Mouse (Mus musculus) midbrain, embryonic 14.5 days (tissue): Measurements from ENCODE around the gene Stim2. TPM values are rescaled to one million over a fixed set of nuclear protein-coding genes. Genes with fewer than 3 reads are reported as not detected.

Source experiments
- ATAC-seq: fragments of 200-750 bp; cut with Nextera tagmentation; 2 replicates; pipeline ENCODE4 v1.8.0; 2017; ENCODE audit warnings: moderate number of reproducible peaks, moderate library complexity; ENCODE audit not compliant: low FRiP score, low TSS enrichment
- DNase-seq: peaks from one replicate; pipeline ENCODE4 v3.0.0-alpha.2; 2015
- H3K27ac ChIP-seq: fragments of 300-500 bp; sonication (generic); replicated peaks from 2 replicates; pipeline ENCODE4 v1.5.1; 2014; ENCODE audit warnings: mild to moderate bottlenecking, low read depth, low read length, moderate library complexity
- H3K27me3 ChIP-seq: fragments of 300-500 bp; sonication (generic); 2 replicates; pipeline ENCODE4 v1.6.1; 2014; ENCODE audit warnings: low read length, control low read depth, mixed read lengths; ENCODE audit not compliant: control insufficient read depth, insufficient read depth
- H3K36me3 ChIP-seq: fragments of 300-500 bp; sonication (generic); 2 replicates; pipeline ENCODE4 v1.6.1; 2014; ENCODE audit warnings: low read length, control low read depth; ENCODE audit not compliant: control insufficient read depth, insufficient read depth
- H3K4me1 ChIP-seq: fragments of 300-500 bp; sonication (generic); 2 replicates; pipeline ENCODE4 v1.6.1; 2014; ENCODE audit warnings: mild to moderate bottlenecking, antibody characterized with exemption, low read length, control low read depth; ENCODE audit not compliant: control insufficient read depth, insufficient read depth
- H3K4me2 ChIP-seq: fragments of 300-500 bp; sonication (generic); 2 replicates; pipeline ENCODE4 v1.6.1; 2014; ENCODE audit warnings: mild to moderate bottlenecking, low read length, moderate library complexity
- H3K4me3 ChIP-seq: fragments of 300-500 bp; sonication (generic); replicated peaks from 2 replicates; pipeline ENCODE4 v1.5.1; 2014; ENCODE audit warnings: low read depth, low read length
- H3K9ac ChIP-seq: fragments of 300-500 bp; sonication (generic); replicated peaks from 2 replicates; pipeline ENCODE4 v1.6.1; 2014; ENCODE audit warnings: mild to moderate bottlenecking, low read length, moderate library complexity
- H3K9me3 ChIP-seq: fragments of 300-500 bp; sonication (generic); 2 replicates; pipeline ENCODE4 v1.6.1; 2016; ENCODE audit warnings: low read length, control low read depth, mixed read lengths; ENCODE audit not compliant: control insufficient read depth
- WGBS: fragments of 180-500 bp; shearing (Covaris S2); extraction: QIAGEN DNeasy Blood & Tissue Kit; methylation state at CpG from one replicate; pipeline ENCODE4 v1.1.7; 2014; 5-methylcytosine and 5-hydroxymethylcytosine counted together
- polyA plus RNA-seq: library from polyadenylated mRNA; unstranded; fragments of >200 nt; fragmentation: Nextera tagmentation; extraction: Ambion mirVana; gene quantifications from 2 replicates; pipeline ENCODE4 v1.2.1, GENCODE M21; 2014

Stim2 gene
- polyA plus RNA-seq, 1 experiment from 2014 or later = 35.1 TPM

DNA sequence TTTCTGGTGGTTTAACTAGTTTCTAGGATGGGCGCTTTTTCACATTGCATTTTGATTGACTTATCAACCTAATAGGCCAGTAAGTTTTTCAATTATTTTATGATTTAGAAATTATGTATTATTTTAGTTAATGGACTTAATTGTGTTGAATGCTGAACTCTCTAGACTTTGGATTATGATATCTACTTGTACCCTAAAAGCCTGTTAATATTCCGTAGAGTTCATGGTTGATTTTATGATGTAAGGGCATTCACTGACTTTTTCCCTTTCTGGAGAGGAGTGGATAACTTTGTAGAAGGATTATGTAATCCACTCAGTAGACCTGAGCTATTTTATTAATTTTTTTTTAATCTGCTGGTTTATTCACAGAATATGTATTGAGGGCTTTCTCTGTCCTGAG is 20.6 kb downstream of the Stim2 start:
- no peak overlapping the region for H3K9ac ChIP-seq
- no peaks in the 10 kb centered on the region for H3K4me1 ChIP-seq
- no peak overlapping the region for H3K27ac ChIP-seq
- no peak overlapping the region for H3K4me2 ChIP-seq
- no peaks in the 10 kb centered on the region for H3K9me3 ChIP-seq
- ATAC-seq (no peak), DNase-seq (no peak)
- no peaks in the 10 kb centered on the region for H3K27me3 ChIP-seq
- 92% methylated on average over 2 of the region's 2 CpGs for WGBS
- H3K36me3 ChIP-seq = no peaks in the 10 kb centered on the region
- no peak overlapping the region for H3K4me3 ChIP-seq

DNA sequence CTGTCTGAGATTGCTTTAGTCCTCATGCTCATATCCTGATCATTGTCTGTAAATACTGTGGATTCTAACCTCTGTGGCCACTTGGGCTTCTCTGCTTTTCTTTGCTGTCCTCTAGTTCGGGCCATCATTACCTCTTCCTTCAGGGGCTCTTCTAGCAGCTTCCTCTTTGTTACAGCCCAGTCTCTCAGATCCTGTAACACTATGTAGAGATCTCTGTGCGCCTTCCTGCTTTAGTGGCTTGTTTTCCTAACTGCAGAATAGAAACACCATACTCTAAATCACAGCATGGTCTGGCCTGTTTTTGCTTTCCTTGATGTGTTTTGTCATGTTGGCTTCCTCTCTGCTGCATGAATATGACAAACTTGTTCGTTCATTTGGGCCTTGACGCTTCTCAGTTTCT is 21.2 kb downstream of the Stim2 start:
- Histone ChIP-seq H3K4me3 (no peak overlapping the region), H3K9me3 (no peaks in the 10 kb centered on the region), H3K4me2 (no peak overlapping the region), H3K9ac (no peak overlapping the region), H3K27me3 (no peaks in the 10 kb centered on the region), H3K36me3 (no peaks in the 10 kb centered on the region), H3K4me1 (no peaks in the 10 kb centered on the region), H3K27ac (no peak overlapping the region)
- ATAC-seq (no peak), DNase-seq (no peak)
- WGBS = 87% methylated on average over 4 of the region's 4 CpGs

DNA sequence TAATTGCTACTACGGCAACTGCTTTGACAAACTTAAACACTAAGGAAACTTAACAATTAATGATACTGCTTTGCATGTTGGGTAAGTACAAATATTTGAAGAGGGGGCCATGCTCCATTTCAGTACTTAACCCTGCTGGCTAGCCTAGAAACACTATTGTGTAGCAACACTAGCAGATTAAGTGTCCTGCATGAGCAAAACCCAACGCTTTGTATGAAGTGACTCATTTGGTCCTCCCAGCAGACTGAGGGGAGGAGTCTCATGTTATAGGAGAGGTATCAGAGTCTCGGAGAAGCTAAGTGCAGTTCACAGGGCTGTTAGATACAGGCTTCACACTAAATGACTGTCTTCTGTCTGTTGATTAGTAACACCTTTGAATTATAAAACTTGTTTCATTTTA is 26.3 kb downstream of the Stim2 start:
- no peak for ATAC-seq
- Histone ChIP-seq H3K4me3 (no peak overlapping the region), H3K9ac (no peak overlapping the region), H3K27ac (no peak overlapping the region), H3K9me3 (no peaks in the 10 kb centered on the region), H3K27me3 (no peaks in the 10 kb centered on the region), H3K4me2 (no peak overlapping the region), H3K4me1 (no peaks in the 10 kb centered on the region), H3K36me3 (no peaks in the 10 kb centered on the region)
- DNase-seq = no peak
- 64% methylated on average over 3 of the region's 3 CpGs for WGBS

DNA sequence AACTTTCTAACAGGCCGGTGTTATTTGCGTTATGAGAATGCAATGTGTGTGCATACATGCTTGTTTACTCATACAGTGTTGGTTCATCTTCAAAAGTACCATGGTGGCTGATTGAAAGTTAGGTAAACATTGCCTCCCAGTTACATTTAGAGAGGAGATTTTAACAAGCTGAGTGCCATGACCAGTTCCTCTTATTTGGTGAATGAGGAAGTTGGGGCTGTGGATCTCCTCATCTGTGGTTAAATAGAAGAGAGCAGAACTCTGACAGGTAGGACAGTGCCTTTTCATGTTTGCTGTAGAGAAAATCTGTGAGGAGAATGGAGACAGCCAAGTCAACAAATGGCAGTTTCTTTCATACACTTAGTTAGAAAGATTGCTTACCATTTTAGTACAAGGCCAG is 27.3 kb downstream of the Stim2 start:
- ATAC-seq = no peak
- no peak overlapping the region for H3K9ac ChIP-seq
- no peak overlapping the region for H3K4me3 ChIP-seq
- H3K36me3 ChIP-seq = no peaks in the 10 kb centered on the region
- no peak overlapping the region for H3K4me2 ChIP-seq
- WGBS = 91% methylated on average over 2 of the region's 2 CpGs
- H3K9me3 ChIP-seq = no peaks in the 10 kb centered on the region
- no peaks in the 10 kb centered on the region for H3K4me1 ChIP-seq
- no peaks in the 10 kb centered on the region for H3K27me3 ChIP-seq
- no peak overlapping the region for H3K27ac ChIP-seq
- DNase-seq = no peak

DNA sequence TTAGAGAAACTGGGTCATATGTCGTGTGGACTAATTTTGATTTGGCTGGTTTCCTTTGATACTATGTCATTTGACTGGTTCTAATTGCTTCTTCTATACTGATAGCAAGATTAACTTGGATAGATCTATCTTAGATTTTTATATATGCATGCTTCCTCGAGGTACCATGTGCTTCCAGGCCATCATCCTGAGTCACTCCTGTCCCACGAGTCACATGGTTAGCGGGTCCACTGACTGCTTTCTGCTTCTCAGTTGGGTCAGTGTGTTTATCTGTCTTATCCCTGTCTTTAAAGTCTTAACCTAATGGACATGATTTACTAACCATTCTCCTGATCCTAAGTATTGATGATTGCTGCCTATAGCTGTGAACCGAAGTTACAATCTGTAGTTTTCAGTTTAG is 34.9 kb downstream of the Stim2 start:
- H3K4me1 ChIP-seq = no peaks in the 10 kb centered on the region
- H3K36me3 ChIP-seq = no peaks in the 10 kb centered on the region
- DNase-seq (no peak), ATAC-seq (no peak)
- WGBS = 88% methylated on average over 5 of the region's 5 CpGs
- no peaks in the 10 kb centered on the region for H3K27me3 ChIP-seq
- no peak overlapping the region for H3K4me3 ChIP-seq
- H3K27ac ChIP-seq = no peak overlapping the region
- H3K9ac ChIP-seq = no peak overlapping the region
- no peaks in the 10 kb centered on the region for H3K9me3 ChIP-seq
- no peak overlapping the region for H3K4me2 ChIP-seq

DNA sequence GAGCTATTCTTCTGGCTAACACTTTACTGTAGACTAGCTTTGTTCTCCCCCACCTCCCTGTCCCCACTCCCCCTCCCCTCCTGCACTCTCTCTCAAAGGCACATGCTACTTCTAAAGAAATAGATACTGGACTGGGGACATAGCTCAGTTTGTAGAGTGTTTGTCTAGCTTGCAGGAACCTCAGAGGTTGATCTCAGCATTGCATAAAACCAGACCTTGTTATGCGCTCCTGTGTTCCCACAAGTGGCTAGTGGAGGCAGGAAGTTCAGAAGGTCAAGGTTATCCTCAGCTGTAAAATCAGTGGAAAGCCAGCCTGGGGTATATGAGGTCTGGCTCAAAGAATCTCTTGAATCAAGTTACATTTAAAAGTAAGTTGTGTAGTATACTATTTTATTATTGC is 36.4 kb downstream of the Stim2 start:
- no peaks in the 10 kb centered on the region for H3K36me3 ChIP-seq
- 90% methylated on average over 1 of the region's 1 CpGs for WGBS
- H3K4me3 ChIP-seq = no peak overlapping the region
- H3K9me3 ChIP-seq = no peaks in the 10 kb centered on the region
- H3K4me2 ChIP-seq = no peak overlapping the region
- no peak overlapping the region for H3K27ac ChIP-seq
- ATAC-seq (no peak), DNase-seq (no peak)
- H3K4me1 ChIP-seq = no peaks in the 10 kb centered on the region
- H3K27me3 ChIP-seq = no peaks in the 10 kb centered on the region
- H3K9ac ChIP-seq = no peak overlapping the region

DNA sequence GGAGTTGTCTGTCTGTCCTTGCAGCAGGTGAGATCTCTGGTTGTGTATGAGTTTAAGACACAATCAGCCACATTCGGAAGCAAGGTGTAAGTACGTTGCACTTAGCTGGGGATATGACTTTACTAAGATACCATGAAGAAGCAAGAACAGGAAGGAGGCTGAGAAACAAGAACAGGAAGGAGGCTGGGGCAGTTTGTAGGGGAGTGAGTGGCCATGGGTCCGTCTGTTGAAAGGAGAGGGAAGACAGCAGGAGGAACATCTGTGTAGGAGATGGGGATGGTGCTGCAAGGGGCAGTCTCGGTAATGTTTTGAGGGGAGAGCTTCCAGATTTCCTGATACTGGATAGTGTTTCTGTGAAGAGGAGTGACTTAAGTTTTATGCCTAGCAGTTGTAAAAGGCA is 40.3 kb downstream of the Stim2 start:
- Histone ChIP-seq H3K27ac (no peak overlapping the region), H3K36me3 (no peaks in the 10 kb centered on the region), H3K9ac (no peak overlapping the region), H3K4me2 (no peak overlapping the region), H3K27me3 (no peaks in the 10 kb centered on the region), H3K4me1 (no peaks in the 10 kb centered on the region), H3K4me3 (no peak overlapping the region), H3K9me3 (no peaks in the 10 kb centered on the region)
- DNase-seq = no peak
- WGBS = 83% methylated on average over 4 of the region's 4 CpGs
- no peak for ATAC-seq

DNA sequence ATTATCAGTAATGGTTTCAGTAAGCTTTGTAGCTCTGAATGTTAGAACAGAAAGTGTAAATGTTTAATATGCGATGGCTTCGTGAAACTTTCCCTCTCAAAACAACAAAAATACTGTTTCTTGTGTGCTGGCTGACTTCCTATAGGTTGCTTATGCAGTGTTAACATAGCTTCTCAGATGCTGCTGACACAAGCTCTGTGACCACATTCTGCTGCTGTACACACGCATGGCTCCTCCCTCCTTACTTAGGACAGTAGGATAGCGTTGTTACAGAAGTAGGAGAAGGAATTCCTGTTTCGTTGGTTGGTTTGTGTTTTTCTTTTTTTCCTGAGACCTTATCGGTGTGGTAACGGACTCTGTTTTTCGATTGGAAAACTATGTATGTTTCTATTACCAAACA is 42.2 kb downstream of the Stim2 start:
- 92% methylated on average over 8 of the region's 8 CpGs for WGBS
- H3K27me3 ChIP-seq = no peaks in the 10 kb centered on the region
- H3K27ac ChIP-seq = no peak overlapping the region
- no peak for DNase-seq
- H3K4me2 ChIP-seq = no peak overlapping the region
- H3K9ac ChIP-seq = no peak overlapping the region
- H3K4me1 ChIP-seq = no peaks in the 10 kb centered on the region
- H3K4me3 ChIP-seq = no peak overlapping the region
- H3K36me3 ChIP-seq = no peaks in the 10 kb centered on the region
- no peak for ATAC-seq
- H3K9me3 ChIP-seq = no peaks in the 10 kb centered on the region

DNA sequence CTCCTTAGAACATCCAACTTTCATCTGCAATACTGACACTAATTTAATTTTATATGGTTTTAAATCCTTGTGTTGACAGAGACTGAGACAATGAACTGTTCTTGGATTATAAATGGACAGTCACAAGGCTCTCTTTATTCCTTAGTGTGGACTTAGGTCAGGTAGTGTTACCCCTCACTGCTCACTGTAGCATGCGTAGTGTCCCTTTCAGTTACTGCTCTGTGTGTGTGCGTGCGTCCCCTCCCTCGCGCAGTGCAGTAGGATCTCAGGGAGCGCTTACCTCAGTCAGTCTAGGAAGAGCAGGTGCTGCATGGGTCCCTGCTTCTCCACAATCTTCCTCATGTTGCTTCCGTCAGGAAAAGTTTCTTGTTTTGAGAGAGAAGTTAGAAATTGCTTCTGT is 43.7 kb downstream of the Stim2 start:
- Histone ChIP-seq H3K4me1 (no peaks in the 10 kb centered on the region), H3K36me3 (no peaks in the 10 kb centered on the region), H3K9me3 (no peaks in the 10 kb centered on the region), H3K9ac (no peak overlapping the region), H3K27me3 (no peaks in the 10 kb centered on the region), H3K4me2 (no peak overlapping the region), H3K4me3 (no peak overlapping the region), H3K27ac (no peak overlapping the region)
- ATAC-seq = no peak
- no peak for DNase-seq
- 89% methylated on average over 7 of the region's 7 CpGs for WGBS
